Mouse (Mus musculus) liver, adult (tissue): ENCODE measurements around the gene Itga2.

Experiments used
- GATA4 ChIP-seq: IDR thresholded peaks from 2 replicates; pipeline ENCODE4 v1.6.1; 2014; ENCODE audit warnings: mild to moderate bottlenecking, low read length; ENCODE audit not compliant: insufficient replicate concordance

Itga2 gene

GRCm38 (mm10) chr13:114931775-114932294, at the start of gene Itga2:
TSS of gene Itga2 (minus strand) at chr13:114932100.
- TF ChIP-seq GATA4, result no peak

DNA sequence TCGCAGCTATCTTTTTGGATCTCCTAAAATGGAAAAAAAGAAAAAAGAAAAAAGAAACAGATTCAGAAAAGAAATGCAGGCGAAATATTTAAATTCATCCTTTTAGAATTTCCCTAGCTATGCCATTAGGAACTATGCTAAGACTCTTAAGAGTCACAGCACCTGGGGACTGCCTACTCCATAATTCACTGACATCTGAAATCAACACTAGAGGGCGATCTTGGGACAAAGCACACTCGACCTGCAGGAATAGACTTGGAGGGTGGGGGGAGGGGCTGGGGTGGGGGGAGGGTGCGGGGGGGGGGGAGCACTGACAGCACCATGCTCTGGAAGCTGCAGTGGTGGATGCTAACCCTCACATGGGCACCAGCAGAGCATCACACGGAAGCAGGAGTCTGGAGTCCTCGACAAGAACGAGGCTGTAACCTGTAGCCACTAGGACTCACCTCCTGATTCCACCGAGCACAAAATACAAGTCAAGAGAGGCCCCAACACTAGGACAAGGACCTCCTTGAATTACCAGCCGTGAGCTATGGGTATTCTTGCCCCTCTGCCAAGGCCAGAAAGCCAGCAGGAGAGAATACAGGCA, 49.0 kb upstream of the Itga2 start:
- TF ChIP-seq GATA4, result no peak

DNA sequence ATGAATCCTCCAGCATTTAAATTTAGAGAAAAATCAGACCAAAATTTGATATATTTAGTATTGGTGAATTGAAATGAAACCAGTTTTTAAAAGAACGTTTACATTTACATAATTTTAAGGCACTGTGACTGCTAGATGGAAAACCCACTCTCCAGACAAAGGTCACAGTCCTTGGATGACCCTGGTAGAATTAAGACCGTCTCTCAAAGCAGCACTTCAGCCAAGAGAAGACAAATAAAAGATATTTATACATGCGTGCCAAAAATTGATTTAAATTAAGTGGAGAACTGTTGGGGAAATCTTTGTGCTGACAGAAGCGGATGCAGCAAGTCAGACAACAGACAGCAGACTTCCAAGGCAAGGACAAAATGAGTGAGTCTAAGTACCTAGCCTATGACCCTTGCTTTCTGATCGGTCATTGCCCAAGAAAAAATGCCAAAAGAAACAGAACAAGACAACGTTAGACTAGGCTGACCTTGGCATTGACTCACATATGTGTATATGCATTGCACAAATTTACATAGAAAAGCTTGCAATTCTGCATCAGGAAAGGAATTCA, 42.7 kb upstream of the Itga2 start:
- TF ChIP-seq GATA4, result no peak

- no peak for TF ChIP-seq GATA4
These were observed 40.0 kb upstream of the Itga2 start for GRCm38 (mm10) chr13:114971905-114972304.

- TF ChIP-seq GATA4, result no peak
These were observed 32.3 kb upstream of the Itga2 start for GRCm38 (mm10) chr13:114964233-114964632.

- TF ChIP-seq GATA4, result no peak
These were observed 22.6 kb upstream of the Itga2 start for GRCm38 (mm10) chr13:114954516-114954915.

- TF ChIP-seq GATA4, result no peak
These were observed 1.6 kb upstream of the Itga2 start for GRCm38 (mm10) chr13:114933541-114933940.

DNA sequence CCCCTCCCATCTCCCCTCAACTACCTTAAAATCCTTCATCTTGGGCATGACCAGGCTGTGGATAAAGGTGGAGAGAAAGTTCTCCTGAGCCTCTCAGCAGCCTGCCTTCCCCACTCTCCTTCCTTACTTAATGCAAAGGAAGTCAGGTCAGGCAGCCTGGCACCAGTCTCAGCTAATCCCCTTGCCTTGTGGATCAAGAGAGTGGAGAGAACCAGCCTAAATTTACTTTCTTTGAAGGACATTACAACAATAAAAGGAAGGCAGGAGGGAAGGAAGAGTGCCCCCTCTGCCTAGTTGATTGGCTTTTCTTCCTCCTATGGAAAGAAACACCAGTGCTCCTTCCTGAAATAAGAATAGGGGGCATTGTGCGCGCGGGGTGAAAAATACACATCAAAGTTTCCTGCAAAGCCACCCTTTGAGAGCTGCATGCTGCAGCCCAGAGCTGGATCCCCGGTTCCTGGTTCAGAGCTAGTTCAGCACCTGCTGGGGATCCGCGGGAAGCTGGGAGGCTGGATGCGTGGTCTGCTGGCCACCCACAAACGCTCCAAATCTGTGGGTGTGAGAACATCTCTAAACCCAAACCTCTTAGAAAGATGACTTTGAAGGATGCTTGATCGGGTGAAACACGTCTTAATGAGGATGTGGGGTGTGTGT, 777 bp downstream of the Itga2 start:
- no peak for TF ChIP-seq GATA4

- no peak for TF ChIP-seq GATA4
These were observed 7.1 kb downstream of the Itga2 start for GRCm38 (mm10) chr13:114924785-114925184.

- TF ChIP-seq GATA4, result no peak
These were observed 8.6 kb downstream of the Itga2 start for GRCm38 (mm10) chr13:114923331-114923730.

GRCm38 (mm10) chr13:114915767-114916166, 16.1 kb downstream of the Itga2 start:
- no peak for TF ChIP-seq GATA4

- TF ChIP-seq GATA4, result no peak
These were observed 16.9 kb downstream of the Itga2 start for GRCm38 (mm10) chr13:114914963-114915362.

- no peak for TF ChIP-seq GATA4
These were observed 17.3 kb downstream of the Itga2 start for GRCm38 (mm10) chr13:114914559-114914958.

DNA sequence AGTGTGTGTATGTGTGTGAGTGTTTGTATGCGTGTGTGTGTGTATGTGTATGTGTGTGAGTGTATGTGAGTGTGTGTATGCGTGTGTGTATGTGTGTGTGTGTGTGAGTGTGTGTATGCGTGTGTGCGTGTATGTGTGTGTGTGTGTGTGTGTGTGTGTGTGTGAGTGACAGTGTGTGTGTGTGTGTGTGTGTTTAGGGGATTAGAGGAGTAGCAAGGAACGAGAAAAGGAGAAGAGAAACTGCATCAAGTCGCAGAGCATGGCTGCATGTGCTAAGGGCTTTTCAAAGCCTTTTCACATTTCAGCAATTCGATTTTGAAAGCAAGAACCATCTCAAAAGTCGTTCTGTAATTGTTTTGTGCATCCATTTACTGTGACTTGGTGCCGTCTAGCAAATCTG, 21.3 kb downstream of the Itga2 start:
- TF ChIP-seq GATA4, result no peak

DNA sequence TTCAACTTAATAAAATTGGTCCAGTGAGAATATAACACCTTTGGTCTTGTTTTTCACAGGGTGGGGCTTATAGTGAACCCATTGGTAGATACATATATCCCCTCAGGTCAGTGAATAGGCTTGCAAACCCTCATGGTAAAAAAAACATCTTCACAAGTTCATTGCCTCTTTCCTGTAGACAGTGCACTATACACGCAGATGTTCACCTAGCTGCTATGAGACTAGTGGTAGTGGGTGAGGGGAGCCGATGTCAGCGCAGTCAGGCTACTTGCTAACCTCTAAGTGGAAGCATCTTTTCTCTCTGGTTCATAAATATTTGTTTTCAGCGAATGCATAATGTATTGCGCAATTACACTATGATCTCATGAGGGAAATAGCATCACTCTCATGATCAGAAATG, 22.4 kb downstream of the Itga2 start:
- no peak for TF ChIP-seq GATA4

GRCm38 (mm10) chr13:114907876-114908275, 24.0 kb downstream of the Itga2 start:
- TF ChIP-seq GATA4, result no peak
